Mouse (Mus musculus) small intestine, adult 2 months (tissue): ENCODE data around the gene Dip2b.

Experiments used
- CTCF ChIP-seq: fragments of 200-500 bp; IDR thresholded peaks from 2 replicates; pipeline ENCODE4 v1.5.1; 2012; ENCODE audit warnings: low read depth, mild to moderate bottlenecking, control low read depth, inconsistent platforms, low read length, moderate library complexity, mixed read lengths; ENCODE audit not compliant: insufficient replicate concordance, insufficient read length; ENCODE audit errors: extremely low read depth
- POLR2A ChIP-seq: fragments of 200-500 bp; IDR thresholded peaks from 2 replicates; pipeline ENCODE4 v1.6.1; 2012; ENCODE audit warnings: low read depth, mild to moderate bottlenecking, control low read depth, inconsistent platforms, low read length, moderate library complexity

- TF ChIP-seq CTCF (no peak), POLR2A (no peak)
These were observed 49.6 kb downstream of the Dip2b start for GRCm38 (mm10) chr15:100088021-100088420.
